Mouse (Mus musculus) testis, adult 2 months (tissue): ENCODE results near the gene Gm20390.

ENCODE experiments used
- CTCF ChIP-seq: fragments of 200-500 bp; IDR thresholded peaks from 2 replicates; pipeline ENCODE4 v1.5.1; 2012; ENCODE audit warnings: low read depth, mild to moderate bottlenecking, inconsistent platforms, low read length, moderate library complexity; ENCODE audit not compliant: control insufficient read depth, insufficient read depth, insufficient replicate concordance
- POLR2A ChIP-seq: fragments of 200-500 bp; IDR thresholded peaks from 2 replicates; pipeline ENCODE4 v1.6.1; 2012; ENCODE audit warnings: low read depth, mild to moderate bottlenecking, inconsistent platforms, low read length, moderate library complexity; ENCODE audit not compliant: control insufficient read depth

GRCm38 (mm10) chr11:93969799-93970198, 1.7 kb upstream of the Gm20390 start:
- no peak for TF ChIP-seq CTCF
- no peak for TF ChIP-seq POLR2A
